Mouse (Mus musculus): Measurements from ENCODE around the gene Zpr1.

- TF ChIP-seq CTCF (IDR thresholded peaks at IDR 0.05; ENCODE audit: insufficient read depth, low read length), result no peak
- TF ChIP-seq POLR2A (IDR thresholded peaks at IDR 0.05; ENCODE audit: borderline replicate concordance, extremely low read depth, low read depth, low read length), result no peak
These were observed 54.0 kb downstream of the Zpr1 start for GRCm38 (mm10) chr9:46326694-46327405.
